Mouse (Mus musculus): ENCODE results near the gene Inpp5k. TPM values are rescaled to one million over a fixed set of nuclear protein-coding genes. Genes with fewer than 3 reads are reported as not detected.
A peak's percentile ranks its signal among the peaks of the same experiment; 100 is the strongest.

The Inpp5k gene
- polyA plus RNA-seq, 1 experiment from 2014 or later, result 15.8 TPM

DNA sequence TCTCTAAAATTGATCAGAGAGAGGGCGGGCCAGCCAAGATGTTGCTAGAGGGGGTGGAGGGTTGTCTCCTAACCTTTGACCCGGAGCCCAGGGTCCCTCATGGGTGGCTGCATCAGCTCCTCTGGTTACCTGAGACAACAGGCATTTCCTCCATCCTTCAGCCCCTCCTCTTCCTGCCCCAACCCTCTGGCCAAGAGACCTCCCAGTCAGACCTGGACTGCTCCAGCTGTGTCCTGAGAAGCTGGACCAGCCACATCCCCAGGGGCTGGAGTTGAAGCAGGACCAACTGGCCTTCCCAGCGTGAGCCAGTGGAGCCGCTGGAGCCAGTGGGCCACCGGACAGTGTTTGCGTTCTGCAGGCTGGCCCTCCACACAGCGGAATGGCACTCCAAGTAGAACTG, 19.5 kb downstream of the Inpp5k start, which contains the start of gene Myo1c:
TSS of gene Myo1c (plus strand) at position 194 of the 400 bp plus-strand sequence.
- 48% methylated on average over 7 of the region's 7 CpGs for WGBS (ENCODE audit: insufficient replicate concordance)
- Histone ChIP-seq H3K36me3 (peaks cover 7% of the 10 kb centered on the region; the same call in 1 of the 2 replicates), H3K9ac (peak within 1 kb of the TSS; percentile 82), H3K27me3 (replicated peaks) (no peaks in the 10 kb centered on the region), H3K4me2 (peak within 1 kb of the TSS; percentile 99), H3K27ac (peak within 1 kb of the TSS; percentile 87), H3K4me1 (peaks cover 61% of the 10 kb centered on the region), H3K4me3 (peak within 1 kb of the TSS; percentile 72), H3K9me3 (replicated peaks) (no peaks in the 10 kb centered on the region)
- no peak for ATAC-seq

DNA sequence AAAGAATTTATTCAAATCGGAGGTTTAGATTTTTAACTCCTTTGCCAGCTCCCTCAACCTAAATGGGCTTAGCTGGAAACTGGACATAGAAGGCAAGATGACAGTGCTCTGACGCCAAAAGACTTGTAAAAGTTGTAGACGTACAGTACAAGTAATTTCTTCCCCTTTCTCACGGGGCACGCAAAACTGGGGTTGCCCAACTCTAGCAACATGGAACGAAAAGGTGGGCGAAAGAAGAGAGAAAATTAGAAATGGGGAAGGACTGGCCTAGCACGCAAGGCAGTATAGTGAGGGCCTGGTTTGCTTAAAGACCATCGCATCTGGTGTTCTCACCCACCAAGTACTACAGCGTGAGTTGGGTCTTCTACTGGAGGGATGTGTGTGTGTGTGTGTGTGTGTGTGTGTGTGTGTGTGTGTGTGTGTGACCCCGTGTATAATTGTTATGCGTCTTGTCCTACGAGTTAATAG, 20.2 kb downstream of the Inpp5k start:
- ATAC-seq, result no peak
- H3K36me3 ChIP-seq, result peaks cover 4% of the 10 kb centered on the region; the same call in 1 of the 2 replicates
- no peaks in the 10 kb centered on the region for H3K27me3 ChIP-seq (replicated peaks)
- WGBS (ENCODE audit: insufficient replicate concordance), result 23% methylated on average over 13 of the region's 13 CpGs
- H3K4me1 ChIP-seq, result peaks cover 68% of the 10 kb centered on the region
- peak overlapping the region; percentile 82 for H3K9ac ChIP-seq
- H3K9me3 ChIP-seq (replicated peaks), result no peaks in the 10 kb centered on the region
- peak overlapping the region; percentile 99 for H3K4me2 ChIP-seq
- H3K27ac ChIP-seq, result peak overlapping the region; percentile 87
- peak overlapping the region; percentile 72 for H3K4me3 ChIP-seq

DNA sequence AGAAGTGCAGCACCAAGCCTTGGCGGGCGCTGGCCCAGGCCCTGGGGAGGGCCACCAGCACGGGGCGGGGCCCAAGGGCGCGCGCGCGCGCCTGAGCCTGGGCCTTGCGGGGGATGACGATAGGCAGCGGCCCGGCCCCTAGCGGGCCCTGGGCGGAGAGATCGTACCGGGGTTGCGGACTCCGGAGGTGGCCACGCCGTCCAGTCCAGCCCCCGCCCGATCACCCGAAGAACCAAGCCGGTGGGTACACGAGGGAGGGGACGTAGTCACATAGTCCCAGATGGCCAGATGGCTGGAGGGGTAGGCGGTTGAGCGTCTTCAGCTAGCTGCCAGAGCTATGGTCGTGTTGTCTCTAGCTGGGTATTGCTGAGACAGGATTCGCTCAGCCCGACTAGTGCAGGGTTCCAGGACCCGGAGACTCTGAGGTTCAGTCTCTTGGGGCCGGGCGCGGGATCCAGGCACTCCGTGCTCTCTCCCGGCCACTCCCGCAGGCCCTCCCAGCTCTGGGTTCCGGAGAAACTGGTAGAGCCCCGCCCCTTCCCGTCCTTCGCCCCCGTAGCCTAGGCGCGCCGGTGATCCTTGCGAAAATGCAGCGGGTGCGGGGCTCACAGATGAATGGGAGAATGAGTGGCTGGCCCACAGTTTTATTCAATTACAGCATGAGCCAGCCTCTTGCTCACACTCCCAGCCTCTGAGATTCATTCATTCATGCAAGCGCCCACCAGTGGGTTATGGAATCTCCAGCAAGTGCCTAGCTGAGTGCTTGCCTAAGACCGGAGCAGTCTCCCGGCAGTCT, 20.8 kb downstream of the Inpp5k start:
- Histone ChIP-seq H3K27ac (peak overlapping the region; percentile 87), H3K4me2 (peak overlapping the region; percentile 99), H3K9ac (peak overlapping the region; percentile 82), H3K4me3 (peak overlapping the region; percentile 72), H3K9me3 (replicated peaks) (no peaks in the 10 kb centered on the region), H3K4me1 (peaks cover 75% of the 10 kb centered on the region), H3K27me3 (replicated peaks) (no peaks in the 10 kb centered on the region), H3K36me3 (peaks cover 4% of the 10 kb centered on the region; the same call in 1 of the 2 replicates)
- under 1% methylated on average over 43 of the region's 54 CpGs for WGBS (ENCODE audit: insufficient replicate concordance)
- peak; percentile 82 for ATAC-seq

DNA sequence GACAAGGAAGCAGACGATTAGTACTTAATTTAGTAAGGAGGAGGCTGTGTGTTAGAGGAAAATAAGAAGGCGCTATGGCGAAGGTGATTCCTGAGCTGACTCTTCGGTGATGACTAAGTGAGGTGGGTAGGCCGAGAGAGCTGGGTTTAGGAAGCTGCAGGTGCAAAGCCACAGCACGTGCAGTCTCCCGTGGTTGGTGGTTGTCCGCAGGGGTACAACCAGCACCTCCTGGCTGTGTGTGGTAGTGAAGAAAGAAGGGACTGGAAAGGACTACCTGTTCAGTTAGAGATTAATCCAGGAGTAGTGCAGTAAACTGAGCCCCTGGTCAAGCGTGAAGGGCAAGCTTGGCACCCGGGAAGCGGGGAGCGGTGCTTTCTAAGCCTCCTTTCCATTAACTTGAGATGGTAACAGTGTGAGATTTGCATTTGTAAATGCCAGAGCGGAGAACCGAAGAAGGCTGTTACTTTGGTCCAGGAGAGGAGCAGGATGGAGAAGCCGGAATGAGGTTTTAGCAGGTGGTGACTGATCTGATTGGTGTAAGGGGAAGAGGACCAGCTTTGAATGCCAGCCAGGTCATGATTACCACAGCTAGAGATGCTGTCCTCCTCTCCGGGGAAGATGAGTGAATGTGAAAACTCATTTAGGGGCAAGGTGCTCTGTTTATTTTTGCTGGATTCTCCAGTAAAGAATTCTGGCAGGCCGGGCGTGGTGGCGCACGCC, 21.6 kb downstream of the Inpp5k start:
- WGBS (ENCODE audit: insufficient replicate concordance), result 24% methylated on average over 20 of the region's 20 CpGs
- Histone ChIP-seq H3K4me2 (peak overlapping the region; percentile 99), H3K9me3 (replicated peaks) (no peaks in the 10 kb centered on the region), H3K4me1 (peaks cover 82% of the 10 kb centered on the region), H3K27ac (peak overlapping the region; percentile 87), H3K9ac (peak overlapping the region; percentile 82), H3K4me3 (peak overlapping the region; percentile 72), H3K36me3 (peaks cover 6% of the 10 kb centered on the region), H3K27me3 (replicated peaks) (no peaks in the 10 kb centered on the region)
- ATAC-seq, result no peak

DNA sequence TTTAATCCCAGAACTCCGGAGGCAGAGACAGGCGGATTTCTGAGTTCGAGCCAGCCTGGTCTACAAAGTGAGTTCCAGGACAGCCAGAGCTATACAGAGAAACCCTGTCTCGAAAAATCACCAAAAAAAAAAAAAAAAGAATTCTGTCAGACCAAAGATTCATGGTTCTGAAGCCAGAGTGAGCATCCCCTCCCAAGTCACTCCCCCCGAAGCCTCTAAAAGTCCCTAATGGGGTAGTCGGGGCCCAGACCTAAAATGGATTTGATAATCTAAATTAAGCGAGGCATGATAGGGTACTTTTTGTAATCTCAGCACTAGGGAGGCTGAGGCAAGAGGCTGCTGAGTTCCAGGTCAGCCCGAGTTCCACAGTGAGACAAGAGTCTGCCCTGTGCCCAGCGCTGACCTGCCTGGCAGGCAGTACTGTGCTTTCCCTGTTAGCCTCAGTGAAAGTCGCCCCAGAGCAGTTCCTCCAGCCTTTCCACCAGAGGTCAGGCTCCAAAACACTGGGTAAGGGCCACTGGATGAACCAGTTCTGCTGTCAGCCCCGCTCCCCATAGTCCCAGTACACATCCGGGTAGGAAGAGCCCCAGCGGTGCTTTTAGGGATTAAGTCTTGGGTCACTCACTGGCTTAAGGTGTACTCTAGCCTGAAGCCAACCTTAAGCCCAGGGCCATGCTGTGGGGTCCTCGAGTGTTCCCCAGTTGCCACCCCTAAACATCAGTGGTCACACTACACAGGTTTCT, 22.3 kb downstream of the Inpp5k start:
- Histone ChIP-seq H3K27ac (peak overlapping the region; percentile 92), H3K9me3 (replicated peaks) (no peaks in the 10 kb centered on the region), H3K4me2 (peak overlapping the region; percentile 99), H3K36me3 (peaks cover 10% of the 10 kb centered on the region), H3K4me1 (peaks cover 85% of the 10 kb centered on the region), H3K4me3 (peak overlapping the region; percentile 80), H3K27me3 (replicated peaks) (no peaks in the 10 kb centered on the region), H3K9ac (peak overlapping the region; percentile 89)
- WGBS (ENCODE audit: insufficient replicate concordance), result 21% methylated on average over 14 of the region's 14 CpGs
- no peak for ATAC-seq

DNA sequence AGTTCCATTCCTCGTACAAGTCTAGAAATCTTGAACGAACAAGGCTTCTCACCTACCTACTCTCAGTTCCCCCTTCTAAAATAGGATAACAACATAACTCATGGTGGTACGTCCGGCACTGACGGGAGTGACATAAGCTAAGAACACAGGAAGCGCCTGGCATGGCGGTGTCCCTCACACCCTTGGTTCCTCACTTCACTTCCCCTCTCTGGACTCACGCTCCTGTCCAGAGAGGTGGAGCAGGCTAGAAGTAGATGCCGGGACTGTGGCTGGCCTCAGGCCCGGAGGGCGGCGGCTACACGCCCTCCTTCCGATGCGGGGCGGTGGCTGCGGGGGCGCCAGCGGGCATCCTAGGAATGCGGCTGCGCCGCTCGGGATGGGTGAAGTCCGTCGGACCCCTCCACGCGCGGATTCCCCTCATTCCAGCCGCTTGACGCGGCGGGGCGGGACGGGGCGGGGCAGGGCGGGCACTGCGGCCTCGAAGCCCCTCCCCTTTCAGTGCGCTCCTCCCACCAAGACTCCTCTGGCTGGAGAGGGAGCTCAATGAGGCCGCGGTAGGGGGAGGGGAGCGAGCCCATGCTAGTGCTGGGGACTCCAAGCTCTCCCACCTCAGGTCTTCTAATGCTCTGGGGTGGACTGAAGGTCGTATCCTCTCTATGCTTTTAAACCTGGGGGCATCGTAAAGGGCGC, 23.1 kb downstream of the Inpp5k start:
- Histone ChIP-seq H3K4me1 (peaks cover 83% of the 10 kb centered on the region), H3K9me3 (replicated peaks) (no peaks in the 10 kb centered on the region), H3K27me3 (replicated peaks) (no peaks in the 10 kb centered on the region), H3K27ac (peak overlapping the region; percentile 92), H3K9ac (peak overlapping the region; percentile 89), H3K4me2 (peak overlapping the region; percentile 99), H3K4me3 (peak overlapping the region; percentile 80), H3K36me3 (peaks cover 17% of the 10 kb centered on the region)
- 1% methylated on average over 39 of the region's 45 CpGs for WGBS (ENCODE audit: insufficient replicate concordance)
- peak; percentile 70 for ATAC-seq

DNA sequence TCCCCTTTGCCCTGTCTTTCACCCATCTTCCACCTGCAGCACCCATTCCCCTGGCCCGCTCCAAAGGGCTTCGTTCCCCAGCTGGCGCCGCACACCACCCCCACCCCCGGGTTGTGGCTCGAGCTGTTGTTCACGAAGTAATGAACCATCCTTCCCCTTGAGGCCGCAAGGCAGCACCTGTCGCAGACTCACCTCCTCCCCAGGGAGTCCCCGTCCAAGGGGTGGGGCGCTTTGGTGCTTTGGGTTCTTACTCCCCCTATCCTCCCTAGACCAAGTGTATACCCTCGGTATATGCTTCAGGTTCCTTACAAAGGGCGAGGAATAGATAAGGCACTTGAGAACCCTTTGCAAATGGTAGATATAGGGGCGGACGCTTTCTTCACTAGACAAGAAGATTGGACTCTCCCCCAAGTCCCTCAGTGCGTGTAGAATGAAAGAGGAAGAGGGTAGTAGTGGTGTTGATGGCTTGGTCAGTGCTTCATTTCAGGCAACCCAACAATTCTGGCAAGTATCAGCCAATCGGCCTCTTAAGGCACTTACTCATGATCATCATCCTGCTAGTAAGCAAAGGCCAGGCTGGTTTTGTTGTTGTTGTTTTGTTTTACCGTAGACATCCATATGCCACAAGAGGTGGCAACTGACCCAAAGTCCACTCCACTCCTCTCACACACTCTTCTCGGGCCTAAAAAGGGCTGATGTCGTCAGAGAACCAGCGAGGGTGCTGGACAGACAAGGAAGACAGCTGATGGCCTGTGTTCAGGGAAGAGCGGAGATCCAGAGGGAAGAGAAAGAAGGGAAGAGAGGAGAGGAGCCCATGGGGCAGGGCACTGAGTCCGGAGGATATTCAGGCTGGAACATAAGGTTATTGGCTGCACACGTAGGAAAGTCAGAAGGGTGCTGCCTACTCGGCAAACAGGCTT, 23.9 kb downstream of the Inpp5k start:
- peak overlapping the region; percentile 92 for H3K27ac ChIP-seq
- ATAC-seq, result peak; percentile 63
- H3K9ac ChIP-seq, result peak overlapping the region; percentile 89
- peak overlapping the region; percentile 99 for H3K4me2 ChIP-seq
- no peaks in the 10 kb centered on the region for H3K9me3 ChIP-seq (replicated peaks)
- peak overlapping the region; percentile 80 for H3K4me3 ChIP-seq
- H3K27me3 ChIP-seq (replicated peaks), result no peaks in the 10 kb centered on the region
- peaks cover 25% of the 10 kb centered on the region for H3K36me3 ChIP-seq
- WGBS (ENCODE audit: insufficient replicate concordance), result 14% methylated on average over 25 of the region's 25 CpGs
- H3K4me1 ChIP-seq, result peaks cover 75% of the 10 kb centered on the region

DNA sequence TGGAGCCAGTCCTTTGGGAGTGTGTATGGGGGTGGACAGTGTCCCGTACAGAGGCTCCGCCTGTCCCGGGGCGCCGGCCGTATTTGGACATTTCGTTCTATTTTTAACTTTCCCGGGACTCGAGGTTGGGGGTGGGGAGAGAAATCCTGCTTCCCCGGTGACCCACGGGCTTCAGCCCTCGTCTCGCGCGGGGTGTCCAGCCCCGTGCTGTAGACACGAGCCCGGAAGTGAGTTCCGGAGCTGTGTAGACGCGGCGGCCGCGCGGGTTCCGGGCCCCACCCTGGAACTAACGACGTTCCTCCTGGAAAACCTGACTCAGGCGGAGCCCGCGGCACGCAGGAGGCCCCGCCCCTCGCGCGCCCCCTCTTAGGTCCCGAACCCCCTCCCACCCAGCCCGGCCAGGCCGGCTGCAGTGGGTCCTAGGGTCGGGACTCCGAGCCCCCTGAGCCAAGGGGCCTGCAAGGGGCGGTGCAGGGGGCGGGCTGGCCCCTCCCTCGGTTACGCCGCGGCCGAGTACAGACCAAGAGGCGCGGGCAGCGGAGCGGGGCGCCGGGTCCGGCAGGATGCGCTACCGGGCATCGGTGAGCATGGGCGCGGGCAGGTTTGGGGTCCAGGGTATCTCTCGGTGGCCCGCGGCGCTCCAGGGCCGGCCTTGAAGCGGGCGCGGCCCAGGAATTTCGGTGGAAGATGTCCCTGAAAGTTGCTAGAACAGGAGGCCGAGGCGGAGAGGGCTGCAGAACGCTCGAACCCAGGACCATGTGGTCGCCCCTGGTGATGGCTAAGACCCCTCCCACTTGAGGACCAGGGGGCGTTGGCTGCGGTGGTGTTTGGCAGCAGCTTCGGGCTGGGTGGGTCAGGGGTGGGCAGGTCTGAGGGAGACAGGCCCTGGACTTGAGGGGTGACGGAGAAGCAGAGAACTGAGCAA, 25.1 kb downstream of the Inpp5k start:
- Histone ChIP-seq H3K4me3 (peak overlapping the region; percentile 80), H3K27ac (peak overlapping the region; percentile 92), H3K4me2 (peak overlapping the region; percentile 99), H3K36me3 (peaks cover 37% of the 10 kb centered on the region), H3K9ac (peak overlapping the region; percentile 89), H3K9me3 (replicated peaks) (no peaks in the 10 kb centered on the region), H3K27me3 (replicated peaks) (no peaks in the 10 kb centered on the region), H3K4me1 (peaks cover 64% of the 10 kb centered on the region)
- 2% methylated on average over 78 of the region's 78 CpGs for WGBS (ENCODE audit: insufficient replicate concordance)
- peak; percentile 36 for ATAC-seq

DNA sequence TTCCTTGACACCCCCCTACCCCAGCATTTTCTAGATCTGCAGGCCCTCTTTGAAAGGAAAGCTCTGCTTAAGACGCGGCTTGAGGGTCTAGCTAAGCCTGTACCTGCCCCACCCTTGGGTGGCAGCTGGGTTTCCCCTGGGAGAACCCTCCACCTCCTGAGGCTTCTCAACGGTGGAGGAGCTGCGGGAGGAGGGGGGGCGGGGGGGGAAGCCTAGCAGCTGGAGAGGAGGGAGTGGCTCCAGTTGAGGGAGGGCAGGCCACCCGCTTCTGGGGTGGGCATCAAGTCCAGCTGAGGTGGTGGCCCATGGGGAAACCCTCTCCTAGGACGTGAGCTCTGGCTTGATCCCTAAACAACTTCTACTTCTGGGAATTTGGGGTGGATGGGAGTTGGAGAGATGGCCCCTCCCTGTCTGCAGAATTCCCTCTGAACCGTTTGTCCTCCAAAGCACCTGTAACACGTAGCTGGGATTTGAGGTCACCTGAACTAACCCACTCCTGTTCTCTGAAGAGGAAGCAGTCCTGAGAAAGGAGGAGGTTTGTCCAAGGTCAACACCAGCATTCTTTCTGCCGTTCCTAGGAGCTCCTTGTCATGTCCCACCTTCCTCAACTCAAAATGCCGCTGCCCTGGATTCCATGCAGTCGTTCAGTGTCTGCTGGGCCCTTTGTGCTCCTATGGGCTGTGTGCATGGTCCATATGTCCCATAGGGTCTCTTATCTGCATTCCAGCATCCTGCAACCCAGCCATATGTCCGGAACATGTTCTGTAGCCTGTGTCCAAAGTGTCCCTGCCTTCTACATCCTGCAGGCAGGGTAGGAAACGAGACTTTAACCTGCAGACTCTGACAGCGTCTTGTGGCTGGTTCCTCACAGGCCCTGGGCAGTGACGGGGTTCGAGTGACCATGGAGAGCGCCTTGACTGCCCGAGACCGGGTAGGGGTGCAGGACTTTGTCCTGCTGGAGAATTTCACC, 26.1 kb downstream of the Inpp5k start:
- peak overlapping the region; percentile 92 for H3K27ac ChIP-seq
- peak overlapping the region; percentile 80 for H3K4me3 ChIP-seq
- no peaks in the 10 kb centered on the region for H3K9me3 ChIP-seq (replicated peaks)
- peaks cover 68% of the 10 kb centered on the region for H3K4me1 ChIP-seq
- peak overlapping the region; percentile 99 for H3K4me2 ChIP-seq
- H3K27me3 ChIP-seq (replicated peaks), result no peaks in the 10 kb centered on the region
- H3K9ac ChIP-seq, result peak overlapping the region; percentile 89
- WGBS (ENCODE audit: insufficient replicate concordance), result 63% methylated on average over 19 of the region's 20 CpGs
- peaks cover 47% of the 10 kb centered on the region for H3K36me3 ChIP-seq
- ATAC-seq, result no peak
